Mouse (Mus musculus): ENCODE results near the gene Masp2.
A peak's percentile ranks its signal among the peaks of the same experiment; 100 is the strongest.

The Masp2 gene

DNA sequence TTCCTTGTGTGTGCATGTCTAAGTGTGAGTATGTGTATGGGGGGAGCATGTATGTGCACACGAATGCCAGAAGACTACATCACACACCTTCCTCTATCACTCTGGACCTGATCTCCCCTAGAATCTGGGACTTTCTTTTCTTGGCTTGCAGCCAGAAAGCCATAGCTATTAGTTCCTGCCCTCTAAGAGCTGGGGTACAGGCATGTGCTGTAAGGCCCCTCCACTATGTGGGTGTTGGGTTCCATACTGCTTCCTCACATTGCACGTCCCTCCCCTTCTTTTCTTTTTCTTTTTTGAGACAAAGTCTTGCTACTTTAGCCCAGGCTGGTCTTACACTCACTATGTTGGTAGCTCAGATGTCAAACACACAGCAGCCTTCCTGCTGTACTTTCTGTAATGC is 33.0 kb downstream of the Masp2 start:
- ATAC-seq (ENCODE audit: low TSS enrichment): no peak

DNA sequence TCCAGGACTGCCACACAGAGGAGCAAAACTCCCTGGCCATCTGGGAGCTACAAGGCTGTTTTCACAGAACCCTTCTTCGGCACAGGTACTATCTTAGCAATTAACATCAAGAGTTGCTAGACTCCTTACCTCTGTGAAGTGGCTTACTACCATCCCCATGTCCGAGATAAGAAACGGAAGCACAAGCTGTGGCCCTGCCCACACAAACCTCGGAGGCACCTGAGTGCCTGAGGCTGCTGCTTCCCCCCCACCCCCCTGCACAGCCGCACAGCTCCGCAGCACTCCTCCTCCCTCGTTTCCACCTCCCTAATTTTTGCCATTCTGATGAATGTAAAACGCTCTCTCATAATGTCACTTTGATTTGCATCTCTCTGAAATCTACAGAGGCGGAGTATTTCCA is 35.9 kb downstream of the Masp2 start:
- no peak for ATAC-seq (ENCODE audit: low TSS enrichment)

DNA sequence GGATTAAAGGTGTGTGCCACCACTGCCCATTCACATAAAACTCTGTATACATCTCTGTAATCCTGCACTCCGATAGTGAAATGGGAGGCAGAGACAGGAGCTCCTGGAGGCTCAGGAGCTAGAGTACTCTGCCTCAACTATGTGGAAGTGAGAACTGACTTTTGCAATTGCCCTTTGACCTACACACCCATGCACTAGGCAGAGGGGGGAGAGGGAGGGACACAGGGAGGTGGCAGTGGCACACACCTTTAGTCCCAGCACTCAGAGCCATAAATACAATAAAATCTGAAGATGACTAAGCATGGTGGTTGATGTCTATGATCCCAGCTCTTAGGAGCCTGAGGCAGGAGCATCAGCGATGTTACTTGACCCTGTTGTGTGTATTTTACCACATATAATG is 37.1 kb downstream of the Masp2 start:
- no peak for ATAC-seq (ENCODE audit: low TSS enrichment)

DNA sequence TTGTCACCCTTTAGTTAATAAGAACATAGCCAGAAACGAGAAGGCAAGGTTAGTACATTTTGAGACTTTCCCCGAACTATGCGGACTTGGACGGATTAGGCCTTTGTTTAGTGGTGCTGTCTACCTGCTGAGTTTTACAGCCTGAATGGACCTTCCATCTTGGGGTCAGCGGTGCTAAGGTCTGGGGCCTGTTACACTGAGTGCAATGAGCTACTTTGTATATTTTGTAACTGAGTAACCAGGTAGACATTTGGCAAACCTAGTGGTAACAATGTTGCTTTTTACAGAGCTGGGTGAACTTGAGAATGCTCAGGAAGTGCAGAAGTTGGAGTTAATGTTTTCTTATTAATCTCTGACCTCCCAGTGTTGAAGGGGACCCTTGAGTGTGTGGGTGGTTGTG is 38.8 kb downstream of the Masp2 start:
- no peak for ATAC-seq (ENCODE audit: low TSS enrichment)

DNA sequence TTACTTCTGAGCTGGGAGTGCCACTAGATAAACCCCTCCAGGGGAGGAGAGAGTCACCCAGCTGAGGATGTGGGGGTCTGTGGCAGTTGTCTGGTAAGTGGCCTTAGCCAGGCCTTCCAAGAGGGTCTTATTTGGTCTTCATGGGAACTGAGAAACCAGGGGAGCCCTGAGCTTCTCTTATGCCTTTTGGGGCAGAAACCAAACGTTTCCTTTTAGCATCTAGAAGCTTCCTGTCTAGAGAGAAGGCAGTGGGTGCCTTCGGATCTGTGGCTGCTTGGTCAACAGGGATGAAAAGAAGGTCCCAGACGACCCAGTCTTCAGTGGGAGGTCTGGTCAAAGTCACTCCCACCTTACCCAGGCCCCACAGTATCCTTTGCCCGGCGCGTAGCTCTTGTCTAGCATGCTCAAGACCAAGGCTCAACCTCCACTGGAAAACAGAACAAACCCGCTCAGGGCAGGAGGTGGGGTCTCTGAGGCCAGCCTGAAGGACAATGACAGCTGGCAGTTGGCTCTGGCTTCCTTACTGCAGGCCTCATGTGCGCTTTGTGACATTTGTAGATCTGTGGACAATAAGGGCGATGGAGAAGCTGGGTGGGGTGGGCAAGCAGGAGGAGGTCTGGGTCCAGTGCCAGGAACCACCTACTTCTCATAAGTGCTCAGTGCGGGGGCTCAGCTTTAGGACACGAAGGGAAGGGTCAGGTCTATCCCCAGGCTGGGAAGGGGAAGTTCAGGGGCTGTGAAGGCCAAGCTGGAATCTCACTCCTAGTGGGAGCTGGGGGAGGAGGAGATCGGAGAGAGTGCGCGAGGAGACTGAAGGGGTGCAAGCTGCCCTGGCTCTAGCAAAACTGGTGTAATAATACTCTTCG is 41.2 kb downstream of the Masp2 start, which contains the start of gene Gm572:
Gene Gm572 (plus strand): TSS at position 27 of the 866 bp plus-strand sequence.
- ATAC-seq (ENCODE audit: low TSS enrichment): peak; percentile 57; the same call in 1 of the 2 replicates

DNA sequence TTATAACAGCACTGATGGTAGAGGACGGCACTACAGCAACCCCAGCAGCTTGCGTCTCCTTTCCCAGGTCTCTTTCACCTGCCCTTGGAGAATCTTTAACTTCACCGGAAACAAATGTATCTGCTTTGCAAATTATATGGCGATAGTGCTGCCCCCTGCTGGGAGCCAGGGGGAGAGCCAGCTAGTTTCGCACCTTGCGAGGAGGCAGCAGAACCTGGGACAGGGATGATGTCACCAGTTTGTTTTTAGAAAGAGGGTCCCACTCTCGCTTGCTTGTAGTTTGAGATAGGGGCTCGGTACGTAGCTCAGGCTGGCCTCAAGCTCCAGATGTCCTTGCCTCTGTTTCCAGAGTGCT is 41.8 kb downstream of the Masp2 start:
- ATAC-seq (ENCODE audit: low TSS enrichment): peak; percentile 67; the same call in 1 of the 2 replicates

DNA sequence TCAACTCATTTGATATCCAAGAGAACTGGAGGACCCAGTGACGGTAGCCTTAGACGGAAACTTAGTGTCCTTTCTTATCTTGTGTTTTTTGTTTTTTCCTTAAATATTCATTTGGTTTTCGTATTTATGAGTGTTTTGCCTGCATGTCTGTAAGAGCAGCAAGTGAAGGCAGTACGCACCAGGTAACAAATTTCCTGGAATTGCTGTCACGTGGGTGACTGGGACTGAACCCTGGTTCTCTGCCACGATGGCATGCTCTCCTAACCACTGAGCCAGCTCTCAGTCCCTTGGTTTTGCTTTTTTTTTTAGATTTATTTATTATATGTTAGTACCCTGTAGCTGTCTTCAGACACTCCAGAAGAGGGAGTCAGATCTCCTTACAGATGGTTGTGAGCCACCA is 42.6 kb downstream of the Masp2 start:
- ATAC-seq (ENCODE audit: low TSS enrichment): no peak

DNA sequence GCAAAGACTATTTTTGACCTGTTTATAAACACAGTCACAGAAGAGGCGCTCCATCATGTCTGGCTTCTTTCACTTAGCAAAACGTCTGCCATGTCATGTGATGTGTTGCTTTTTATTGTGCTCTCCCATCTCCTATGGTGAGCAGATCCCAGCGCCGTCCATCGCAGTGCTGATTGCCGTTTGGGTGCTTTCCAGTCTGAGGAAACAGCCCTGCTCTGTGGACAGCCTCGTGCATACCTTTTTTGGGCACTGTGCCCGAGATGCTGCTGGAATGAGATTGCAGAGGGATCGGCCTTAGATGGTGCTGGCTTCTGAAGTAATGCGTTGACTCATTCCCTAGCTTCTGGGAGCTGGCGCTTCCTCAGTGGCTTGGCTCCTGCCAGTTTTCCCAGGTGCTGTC is 44.3 kb downstream of the Masp2 start:
- peak; percentile 70 for ATAC-seq (ENCODE audit: low TSS enrichment)

DNA sequence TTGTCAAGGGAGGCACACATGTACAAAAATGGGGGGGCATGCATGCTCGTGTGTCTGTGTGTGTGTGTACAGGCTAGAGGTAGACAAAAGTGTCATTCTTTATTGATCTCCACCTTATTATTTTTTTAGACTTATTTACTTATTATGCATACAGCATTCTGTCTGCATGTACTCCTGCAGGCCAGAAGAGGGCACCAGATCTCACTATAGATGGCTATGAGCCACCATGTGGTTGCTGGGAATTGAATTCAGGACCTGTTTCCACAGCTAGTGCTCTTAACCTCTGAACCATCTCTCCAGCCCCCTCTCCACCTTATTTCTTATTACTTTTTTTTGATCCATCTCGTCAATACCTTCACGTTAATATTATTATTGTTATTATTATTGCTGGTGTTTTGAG is 47.0 kb downstream of the Masp2 start:
- no peak for ATAC-seq (ENCODE audit: low TSS enrichment)

DNA sequence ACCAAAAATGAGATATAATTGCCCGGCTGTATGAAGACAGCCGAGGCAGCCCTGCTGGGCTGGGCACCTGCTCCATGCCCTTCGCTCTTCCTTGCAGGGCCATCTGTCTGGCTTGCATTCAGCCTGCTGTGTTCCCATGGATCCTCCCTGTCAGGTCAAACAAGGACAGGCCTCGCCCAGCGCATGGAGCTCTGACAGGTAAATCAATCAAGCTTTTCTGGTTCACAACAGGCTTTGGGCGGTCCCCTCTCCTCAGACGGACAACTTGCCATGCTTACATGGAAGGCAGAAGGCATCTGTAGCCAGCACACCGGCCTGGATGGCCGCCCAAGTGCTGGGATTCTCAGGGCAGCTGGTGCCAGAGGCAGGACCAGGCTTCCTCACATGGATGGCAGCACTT is 48.7 kb downstream of the Masp2 start:
- no peak for ATAC-seq (ENCODE audit: low TSS enrichment)

DNA sequence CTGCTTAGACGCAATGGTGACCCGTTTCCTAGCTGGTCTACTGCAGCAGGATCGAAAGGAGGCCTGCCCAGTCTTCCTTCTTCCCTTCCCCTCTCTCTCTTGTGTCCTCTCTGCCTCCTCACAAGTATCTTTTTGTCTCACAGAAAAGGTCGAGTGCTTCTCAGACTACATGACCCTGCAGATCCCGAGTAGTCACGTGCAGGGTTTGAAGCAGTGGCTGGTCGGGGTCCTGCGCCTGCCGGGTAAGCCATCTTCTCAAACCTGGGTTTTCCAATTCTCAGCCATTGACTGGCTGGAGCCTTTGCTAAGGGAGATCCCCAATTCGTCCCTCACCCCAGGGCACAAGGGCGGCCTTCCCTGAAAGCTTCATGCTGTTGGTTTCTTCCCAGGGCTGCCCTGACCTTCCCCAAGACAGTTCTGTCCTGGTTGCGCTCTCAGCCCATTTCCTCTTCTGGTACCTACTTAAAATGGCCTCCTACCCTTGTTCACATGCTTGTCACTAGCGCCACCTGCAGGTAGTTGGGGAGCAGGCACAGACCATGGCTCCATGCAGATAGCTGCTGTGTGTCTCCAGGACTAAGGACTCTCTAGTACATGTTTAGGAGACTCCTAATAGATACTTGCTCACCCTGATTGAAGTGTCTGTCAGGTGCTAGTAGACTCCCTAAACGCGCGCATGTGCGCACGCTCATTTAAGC is 52.5 kb downstream of the Masp2 start:
- ATAC-seq (ENCODE audit: low TSS enrichment): no peak

DNA sequence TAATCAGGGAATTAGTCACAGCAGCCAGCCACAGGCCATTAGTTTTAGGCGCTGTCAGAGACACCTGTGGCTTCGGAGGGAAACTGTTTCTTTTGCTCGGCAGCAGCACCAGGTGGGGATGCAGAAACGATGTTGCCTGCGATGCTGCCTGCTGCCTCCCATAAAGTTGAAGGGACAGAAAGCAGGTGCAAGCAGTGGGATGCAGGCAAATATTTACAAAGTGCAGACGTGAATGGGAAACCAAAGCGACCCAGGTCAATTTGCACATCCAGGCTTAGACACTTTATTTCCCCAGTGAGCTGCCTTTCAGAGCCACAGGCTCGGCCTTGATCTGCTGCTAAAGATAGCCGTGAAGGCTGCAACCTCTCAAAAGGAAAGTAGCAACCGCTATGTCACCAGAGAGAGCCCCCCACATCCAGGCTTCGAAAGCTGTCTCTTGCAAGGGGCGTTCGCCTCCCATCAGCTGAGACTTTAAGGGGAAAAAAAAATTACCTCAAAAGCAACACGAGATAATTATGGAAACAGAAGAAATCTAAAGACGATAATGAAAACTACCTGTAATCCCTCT is 54.4 kb downstream of the Masp2 start:
- no peak for ATAC-seq (ENCODE audit: low TSS enrichment)

DNA sequence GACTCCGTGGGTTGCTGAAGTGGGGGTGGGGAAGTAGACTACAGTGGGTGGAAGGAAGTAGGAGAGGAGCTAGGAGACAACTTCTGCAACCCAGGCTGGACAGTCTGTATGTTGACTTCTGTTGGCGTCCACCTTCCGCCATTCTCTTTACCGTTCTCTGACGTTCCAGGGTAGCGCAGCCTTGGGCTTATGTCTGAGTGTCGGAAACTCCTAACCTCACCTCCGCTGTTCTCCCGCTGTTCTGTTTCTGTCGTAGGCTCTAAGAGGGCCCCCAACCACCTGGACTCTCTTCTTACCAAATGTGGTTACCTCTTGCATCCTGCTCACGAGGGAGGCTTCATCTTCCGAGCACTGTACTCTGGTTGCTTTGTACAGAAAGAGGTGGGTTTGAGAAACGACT is 55.4 kb downstream of the Masp2 start:
- ATAC-seq (ENCODE audit: low TSS enrichment): no peak

DNA sequence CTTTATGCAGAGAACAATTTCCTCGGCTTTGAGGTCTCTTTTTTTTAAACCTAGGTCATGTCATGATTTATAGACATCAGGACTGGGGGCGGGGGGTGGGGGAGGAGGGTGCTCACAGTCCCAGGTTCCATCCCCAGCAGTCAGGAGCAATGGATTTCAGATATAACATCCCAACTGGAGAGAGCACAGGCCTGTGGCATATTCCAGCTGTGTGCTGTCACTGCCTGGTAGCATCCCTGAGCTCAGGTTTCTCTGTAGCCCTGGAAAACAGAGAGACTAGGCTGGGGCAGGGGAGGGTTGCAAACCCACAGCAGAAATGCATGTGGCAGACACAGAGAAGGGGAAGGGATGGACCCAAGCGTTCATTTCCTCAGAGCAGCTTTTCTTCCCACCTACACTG is 57.8 kb downstream of the Masp2 start:
- ATAC-seq (ENCODE audit: low TSS enrichment): no peak

DNA sequence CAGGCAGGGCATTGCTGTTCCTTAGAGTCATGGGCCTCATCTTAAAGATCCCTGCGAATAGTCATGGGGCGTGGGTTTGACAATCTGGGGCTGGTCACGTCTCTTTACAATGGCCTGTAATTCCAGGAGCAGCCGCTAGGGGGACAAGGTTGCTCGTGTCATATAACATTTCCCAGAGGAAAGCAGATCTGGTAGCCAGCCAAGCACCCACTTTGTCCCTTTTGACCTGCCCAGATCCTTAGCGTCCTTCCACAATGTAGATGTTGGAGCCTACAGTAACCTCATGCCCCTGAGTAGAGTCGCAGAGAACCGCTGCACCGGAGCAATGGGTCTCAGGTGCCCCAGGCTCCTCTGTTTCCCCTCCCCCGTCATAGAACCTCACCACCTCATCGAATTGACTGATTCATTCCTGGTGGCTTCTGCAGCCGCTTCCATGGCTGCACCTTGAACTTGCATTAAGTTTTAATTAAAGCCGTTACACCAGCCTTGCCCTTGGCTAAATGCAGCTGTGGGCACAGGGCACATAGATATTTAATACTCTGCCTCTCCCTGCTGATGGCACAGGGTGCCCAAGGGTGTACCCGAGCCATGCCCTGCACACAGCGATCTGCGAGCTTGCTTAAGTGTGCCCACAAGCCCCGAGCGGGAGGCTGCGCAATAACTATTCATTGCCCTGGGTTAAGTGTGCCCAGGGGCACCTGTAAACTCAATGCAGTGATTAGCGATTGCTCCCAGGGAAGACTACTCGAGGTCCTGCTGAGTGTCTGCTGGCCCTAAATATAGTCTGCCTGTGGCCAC is 60.0 kb downstream of the Masp2 start:
- no peak for ATAC-seq (ENCODE audit: low TSS enrichment)

DNA sequence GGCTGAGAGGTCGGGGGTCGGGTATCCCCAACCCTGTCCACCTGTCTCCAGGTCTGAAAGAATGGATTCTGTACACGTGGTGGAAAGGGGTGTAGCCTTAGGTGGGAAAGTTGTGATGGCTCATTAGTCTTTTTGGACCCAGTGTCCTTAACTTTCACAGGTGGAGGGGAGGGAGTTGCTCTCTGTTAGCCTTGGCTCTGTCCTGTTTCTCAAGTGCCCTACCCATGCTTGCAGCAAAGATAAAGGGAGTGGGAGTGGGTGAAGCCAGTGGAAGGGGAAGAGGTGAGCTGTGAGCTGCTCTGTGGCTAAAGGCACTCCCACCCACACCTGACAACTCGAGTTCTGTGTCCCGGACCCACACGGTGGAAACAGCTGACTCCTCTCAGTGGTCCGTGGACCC is 61.0 kb downstream of the Masp2 start:
- ATAC-seq (ENCODE audit: low TSS enrichment): no peak

DNA sequence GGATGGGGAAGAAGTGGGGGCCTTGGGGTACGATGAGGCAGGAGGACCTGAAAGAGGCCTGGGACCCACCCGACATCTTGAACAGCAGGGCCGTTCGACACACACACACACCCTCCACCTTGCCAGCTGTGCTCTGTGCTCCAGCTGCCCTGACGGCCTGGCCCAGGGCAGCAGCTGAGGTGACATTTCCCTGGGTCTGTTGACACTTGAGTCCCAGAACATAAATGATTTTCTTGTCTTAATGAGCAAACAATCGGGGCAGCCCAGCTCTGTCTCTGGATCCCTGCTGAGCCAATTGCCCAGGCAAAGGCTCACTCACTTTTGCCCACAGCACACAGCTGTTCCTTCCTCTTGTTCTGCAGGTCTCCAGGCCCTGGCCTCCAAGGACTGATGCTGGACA is 61.7 kb downstream of the Masp2 start:
- no peak for ATAC-seq (ENCODE audit: low TSS enrichment)

Measured in frontal cortex, adult (tissue).